Mouse (Mus musculus) liver, embryonic 14 days (tissue): ENCODE data around the gene Aqp9. TPM values are rescaled to one million over a fixed set of nuclear protein-coding genes. Genes with fewer than 3 reads are reported as not detected.

Source experiments
- polyA plus RNA-seq: library from polyadenylated mRNA; depleted of rRNA; stranded (reverse); fragments of >200 nt; gene quantifications from 2 replicates; pipeline ENCODE4 v1.2.3, GENCODE M21; 2012; rRNA removed

Aqp9 gene
- 4.0 and 4.4 TPM in 2 replicates for polyA plus RNA-seq

GRCm38 (mm10) chr9:71168511-71168910, at the start of gene Aqp9:
Gene Aqp9, minus strand, starts transcription at chr9:71168682.

GRCm38 (mm10) chr9:71215248-71216035, 47.0 kb upstream of the Aqp9 start, which contains the start of gene Aldh1a2:
Gene Aldh1a2, plus strand, starts transcription at chr9:71215789.

Other genes starting within 250 kb of the Aqp9 start
- 22.0 and 24.5 TPM in 2 replicates for gene Lipc, start 216.5 kb downstream of the Aqp9 start, polyA plus RNA-seq
- gene Aldh1a2, start 47.1 kb upstream of the Aqp9 start, polyA plus RNA-seq, result 0.52 and 0.55 TPM in 2 replicates